Mouse (Mus musculus) stomach, postnatal 0 days (tissue): ENCODE measurements around the gene Ngdn. TPM values are rescaled to one million over a fixed set of nuclear protein-coding genes. Genes with fewer than 3 reads are reported as not detected.
"Not testable (repeated sequence)": the region's sequence is repeated elsewhere in the genome, so short reads cannot be mapped to it uniquely, and the experiment has no call there.

ENCODE experiments used
- ATAC-seq: fragments of 200-750 bp; cut with Nextera tagmentation; 2 replicates; pipeline ENCODE4 v1.8.0; 2017; ENCODE audit not compliant: low FRiP score, low TSS enrichment
- DNase-seq: peaks from one replicate; pipeline ENCODE4 v3.0.0-alpha.2; 2016; ENCODE audit warnings: low spot score
- H3K27ac ChIP-seq: fragments of 300-500 bp; sonication (generic); replicated peaks from 2 replicates; pipeline ENCODE4 v1.5.1; 2014; ENCODE audit warnings: mild to moderate bottlenecking, control low read depth
- H3K27me3 ChIP-seq: fragments of 300-500 bp; sonication (generic); 2 replicates; pipeline ENCODE4 v1.6.1; 2014; ENCODE audit warnings: low read length; ENCODE audit not compliant: control insufficient read depth, insufficient read depth
- H3K36me3 ChIP-seq: fragments of 300-500 bp; sonication (generic); 2 replicates; pipeline ENCODE4 v1.6.1; 2014; ENCODE audit warnings: low read length, mixed read lengths; ENCODE audit not compliant: control insufficient read depth, insufficient read depth
- H3K4me1 ChIP-seq: fragments of 300-500 bp; sonication (generic); replicated peaks from 2 replicates; pipeline ENCODE4 v1.6.1; 2014; ENCODE audit warnings: antibody characterized with exemption; ENCODE audit not compliant: control insufficient read depth, insufficient read depth
- H3K4me2 ChIP-seq: fragments of 300-500 bp; sonication (generic); replicated peaks from 2 replicates; pipeline ENCODE4 v1.6.1; 2014; ENCODE audit warnings: low read depth, mild to moderate bottlenecking, control low read depth, moderate library complexity
- H3K4me3 ChIP-seq: fragments of 300-500 bp; sonication (generic); 2 replicates; pipeline ENCODE4 v1.5.1; 2014; ENCODE audit warnings: low read depth, low read length, control low read depth
- H3K9ac ChIP-seq: fragments of 300-500 bp; sonication (generic); 2 replicates; pipeline ENCODE4 v1.6.1; 2014; ENCODE audit warnings: mild to moderate bottlenecking, low read length, control low read depth, mixed read lengths
- H3K9me3 ChIP-seq: fragments of 300-500 bp; sonication (generic); 2 replicates; pipeline ENCODE4 v1.6.1; 2016; ENCODE audit warnings: low read length; ENCODE audit not compliant: control insufficient read depth
- CTCF ChIP-seq: IDR thresholded peaks from 2 replicates; pipeline ENCODE4 v1.5.1; 2016; ENCODE audit warnings: antibody characterized with exemption, low read depth, mild to moderate bottlenecking, moderate library complexity
- EP300 ChIP-seq: optimal IDR thresholded peaks from 2 replicates; pipeline ENCODE3; 2016; ENCODE audit warnings: antibody characterized with exemption
- WGBS: fragments of 180-500 bp; shearing (Covaris S2); extraction: QIAGEN DNeasy Blood & Tissue Kit; methylation state at CpG from one replicate; pipeline ENCODE4 v1.1.7; 2014; 5-methylcytosine and 5-hydroxymethylcytosine counted together
- polyA plus RNA-seq: library from polyadenylated mRNA; unstranded; fragments of >200 nt; fragmentation: Nextera tagmentation; extraction: Ambion mirVana; gene quantifications from 2 replicates; pipeline ENCODE4 v1.2.1, GENCODE M21; 2015

Ngdn gene
- polyA plus RNA-seq, 1 experiment from 2014 or later = 55.2 TPM

- WGBS = 32% methylated on average over 6 of the region's 6 CpGs
- DNase-seq = no peak
- ATAC-seq = no peak
- no peak overlapping the region for H3K4me3 ChIP-seq
- H3K4me2 ChIP-seq = no peak overlapping the region
- H3K9ac ChIP-seq = no peak overlapping the region
- H3K27ac ChIP-seq = no peak overlapping the region
- TF ChIP-seq EP300 = no peak
- TF ChIP-seq CTCF = peak; percentile 55
- H3K27me3 ChIP-seq = no peaks in the 10 kb centered on the region
- no peaks in the 10 kb centered on the region for H3K9me3 ChIP-seq
- peaks cover 7% of the 10 kb centered on the region; the same call in 1 of the 2 replicates for H3K36me3 ChIP-seq
- no peaks in the 10 kb centered on the region for H3K4me1 ChIP-seq
Measured at GRCm38 (mm10) chr14:55027653-55028052, 12.4 kb downstream of the Ngdn start.

- no peak for TF ChIP-seq CTCF
- TF ChIP-seq EP300 = no peak
- ATAC-seq (no peak), DNase-seq (no peak)
- H3K36me3 ChIP-seq = peaks cover 2% of the 10 kb centered on the region; the same call in 1 of the 2 replicates
- no peak overlapping the region for H3K27ac ChIP-seq
- no peaks in the 10 kb centered on the region for H3K4me1 ChIP-seq
- H3K9ac ChIP-seq = no peak overlapping the region
- H3K27me3 ChIP-seq = no peaks in the 10 kb centered on the region
- WGBS = 25% methylated on average over 5 of the region's 5 CpGs
- no peak overlapping the region for H3K4me2 ChIP-seq
- no peaks in the 10 kb centered on the region for H3K9me3 ChIP-seq
- H3K4me3 ChIP-seq = no peak overlapping the region
Measured at GRCm38 (mm10) chr14:55028333-55028835, 13.1 kb downstream of the Ngdn start.

DNA sequence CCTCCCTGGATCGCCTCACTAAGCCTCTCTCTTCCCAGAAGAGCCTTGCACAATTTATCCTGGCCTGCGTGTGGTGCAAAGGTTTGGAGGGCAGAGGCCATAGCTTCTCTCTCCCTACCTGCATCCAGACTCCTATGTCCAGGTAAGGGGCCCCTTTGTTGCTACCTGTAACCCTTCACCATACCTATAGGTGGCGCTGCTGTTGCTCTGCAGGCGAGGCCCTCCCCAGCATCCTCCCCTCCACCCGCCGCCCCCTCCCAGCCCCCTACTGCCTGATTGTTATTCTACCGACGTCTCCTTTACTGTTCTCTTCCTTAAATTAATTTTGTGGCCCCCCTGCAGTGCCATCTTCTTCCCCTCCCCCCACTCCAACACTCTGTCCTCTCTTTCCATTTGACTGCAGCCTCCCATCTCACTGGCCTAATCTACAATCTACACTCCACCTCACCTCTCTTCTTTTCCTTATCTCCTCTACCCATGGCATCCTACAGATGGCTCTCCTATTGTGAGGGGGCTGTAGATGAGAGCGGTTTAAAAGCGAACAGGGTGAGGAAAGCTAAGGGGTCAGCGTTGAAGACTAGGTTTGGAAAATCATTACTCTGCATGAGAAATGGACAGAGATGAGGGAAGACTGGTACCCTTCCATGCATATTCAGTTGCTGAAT is 13.9 kb downstream of the Ngdn start:
- Histone ChIP-seq H3K4me1 (no peaks in the 10 kb centered on the region), H3K36me3 (peaks cover 2% of the 10 kb centered on the region; the same call in 1 of the 2 replicates), H3K4me2 (no peak overlapping the region), H3K27ac (no peak overlapping the region), H3K9me3 (no peaks in the 10 kb centered on the region), H3K9ac (no peak overlapping the region), H3K27me3 (no peaks in the 10 kb centered on the region), H3K4me3 (no peak overlapping the region)
- TF ChIP-seq CTCF (peak; percentile 64), EP300 (no peak)
- WGBS = 17% methylated on average over 11 of the region's 11 CpGs
- ATAC-seq (no peak), DNase-seq (peak; percentile 40)

- whole genome bisulfite sequencing = 59% methylated on average over 19 of the region's 19 CpGs
- Histone ChIP-seq H3K9me3 (no peaks in the 10 kb centered on the region), H3K4me3 (no peak overlapping the region), H3K27me3 (no peaks in the 10 kb centered on the region), H3K4me1 (no peaks in the 10 kb centered on the region), H3K4me2 (no peak overlapping the region), H3K36me3 (no peaks in the 10 kb centered on the region), H3K27ac (no peak overlapping the region), H3K9ac (no peak overlapping the region)
- TF ChIP-seq EP300 = no peak
- DNase-seq (no peak), ATAC-seq (no peak)
Measured at GRCm38 (mm10) chr14:55032695-55033225, 17.5 kb downstream of the Ngdn start.

- not testable (repeated sequence) for H3K36me3 ChIP-seq, ATAC-seq, H3K4me3 ChIP-seq, H3K9me3 ChIP-seq, H3K4me2 ChIP-seq, H3K27ac ChIP-seq, H3K9ac ChIP-seq, DNase-seq, H3K4me1 ChIP-seq, H3K27me3 ChIP-seq
- no CpG with 5 or more reads among the region's 2 CpGs for WGBS
Measured at GRCm38 (mm10) chr14:55043694-55044093, 28.4 kb downstream of the Ngdn start.

DNA sequence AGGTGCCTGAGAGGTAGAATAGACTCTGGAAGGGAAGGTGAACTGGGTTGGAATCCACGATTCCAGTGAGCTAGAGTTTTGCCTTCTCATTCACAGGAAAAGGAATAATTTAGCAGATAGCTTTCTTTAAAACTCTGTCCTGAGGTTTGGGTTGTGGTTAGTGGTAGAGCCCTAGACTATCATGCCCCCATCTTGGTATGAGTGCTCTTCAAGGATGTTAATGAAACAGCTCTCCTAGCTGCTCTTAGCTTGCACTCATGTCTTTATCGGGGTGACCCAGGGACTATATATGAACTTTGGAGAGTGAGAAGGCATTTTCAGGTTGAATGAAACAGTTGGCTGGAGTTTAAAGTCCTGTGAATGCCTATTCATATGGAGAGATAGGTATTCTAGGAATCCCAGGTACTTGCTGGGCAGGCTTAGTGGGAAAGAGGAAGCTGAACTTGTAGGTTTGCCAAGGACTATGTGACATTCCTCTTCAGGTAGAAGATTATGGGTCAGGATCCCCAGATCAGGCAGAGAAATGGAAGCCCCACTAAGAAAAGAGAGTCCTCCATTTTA is 32.8 kb downstream of the Ngdn start:
- no peak for ATAC-seq
- Histone ChIP-seq H3K27ac (no peak overlapping the region), H3K9me3 (no peaks in the 10 kb centered on the region), H3K9ac (no peak overlapping the region), H3K4me1 (no peaks in the 10 kb centered on the region), H3K4me3 (no peak overlapping the region), H3K4me2 (no peak overlapping the region), H3K27me3 (no peaks in the 10 kb centered on the region), H3K36me3 (no peaks in the 10 kb centered on the region)
- no peak for TF ChIP-seq CTCF
- no peak for TF ChIP-seq EP300
- no peak for DNase-seq
- 62% methylated on average over 2 of the region's 2 CpGs for WGBS
